Mouse (Mus musculus) frontal cortex, adult 2 months (tissue): ENCODE data around the gene Ell2. TPM values are rescaled to one million over a fixed set of nuclear protein-coding genes. Genes with fewer than 3 reads are reported as not detected.
"Not testable (repeated sequence)": the region's sequence is repeated elsewhere in the genome, so short reads cannot be mapped to it uniquely, and the experiment has no call there.

Experiments
- DNase-seq, 2 experiments: peaks; one replicate each; pipeline ENCODE4 v3.0.0; 2022; ENCODE audit warnings: low spot score in 1 of 2; ENCODE audit errors: extremely low spot score in 1 of 2
- polyA plus RNA-seq: library from polyadenylated mRNA; depleted of rRNA; stranded (reverse); fragments of >200 nt; gene quantifications from 2 replicates; pipeline ENCODE4 v1.2.3, GENCODE M21; 2012; rRNA removed

The Ell2 gene
- polyA plus RNA-seq = 14.6 and 16.4 TPM in 2 replicates

DNA sequence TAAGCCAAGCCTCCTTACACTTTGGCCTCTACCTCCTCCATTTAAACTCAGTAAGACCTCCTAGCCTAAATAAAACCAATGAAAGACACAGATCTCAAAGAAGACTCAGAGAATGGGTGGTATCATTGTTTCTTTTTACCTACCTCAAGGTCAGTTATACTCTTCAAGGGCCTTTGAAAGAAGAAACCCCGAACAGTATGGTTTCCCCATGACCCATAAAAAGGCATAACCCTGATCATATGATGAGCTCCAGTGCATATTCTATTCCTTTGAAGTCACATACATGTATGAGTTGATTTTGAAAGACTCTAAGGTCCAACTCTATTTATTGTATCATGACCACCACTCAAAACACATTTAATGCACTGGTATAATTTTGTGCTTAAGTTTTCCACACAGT lies at the start of gene Ell2:
TSS of gene Ell2 (plus strand) at position 301 of the 400 bp plus-strand sequence.
- no peak for DNase-seq

DNA sequence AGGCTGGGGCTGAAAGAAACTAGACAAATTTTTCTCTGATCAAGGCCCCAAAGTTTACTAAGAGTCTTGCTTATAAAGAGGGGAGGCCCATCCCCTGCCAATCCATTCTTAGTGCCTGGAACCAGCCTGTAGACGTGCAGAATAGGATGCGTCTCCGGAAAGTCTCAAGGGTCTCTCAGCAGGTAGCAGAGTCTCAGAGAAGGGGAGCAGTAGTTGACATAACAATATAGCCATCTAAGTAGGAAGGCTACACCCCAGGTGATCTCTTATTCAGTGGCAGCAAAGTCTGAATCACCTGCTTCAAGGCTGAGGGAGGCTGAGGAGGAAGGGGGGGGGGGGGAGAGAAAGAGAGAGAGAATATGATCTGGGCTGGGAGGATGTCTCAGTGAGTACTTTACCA lies 21.1 kb upstream of the Ell2 start:
- DNase-seq = no peak

DNA sequence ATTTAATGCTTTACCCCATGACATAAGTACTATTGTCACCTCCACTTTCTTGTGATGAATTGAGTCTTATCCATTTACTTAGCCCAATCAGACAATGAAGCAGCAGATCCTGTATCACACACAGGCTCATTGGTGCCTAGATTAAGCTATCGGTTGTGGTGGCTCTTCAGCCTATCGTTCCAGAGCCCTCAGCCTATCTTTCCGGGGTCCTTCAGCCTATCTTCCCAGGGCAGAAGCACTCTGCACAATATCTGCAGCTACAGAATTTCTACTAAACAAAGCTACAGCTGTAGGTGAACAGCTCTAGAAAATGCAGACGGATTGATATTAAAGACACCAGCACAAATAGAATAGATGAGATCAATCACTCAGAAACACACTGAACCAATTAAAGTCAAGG lies 19.6 kb upstream of the Ell2 start:
- no peak for DNase-seq

DNA sequence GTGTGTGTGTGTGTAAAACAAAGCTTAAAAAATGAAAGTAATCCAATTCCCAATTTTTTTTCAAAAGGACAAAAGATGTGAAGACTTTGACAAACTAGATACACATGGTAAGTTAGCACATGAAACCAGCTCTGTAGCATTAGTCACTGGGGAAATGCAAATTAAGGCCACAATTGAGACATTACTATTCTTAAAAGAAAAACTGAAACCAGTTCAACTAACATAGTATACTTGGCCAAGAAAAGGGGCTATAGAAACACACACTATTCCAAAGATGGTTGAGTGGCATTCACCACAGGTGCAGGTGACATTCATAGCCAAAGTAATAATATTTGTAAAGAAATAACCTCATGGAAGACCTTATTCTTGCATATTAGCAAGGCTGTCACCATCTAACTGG lies 14.9 kb upstream of the Ell2 start:
- no peak for DNase-seq

DNA sequence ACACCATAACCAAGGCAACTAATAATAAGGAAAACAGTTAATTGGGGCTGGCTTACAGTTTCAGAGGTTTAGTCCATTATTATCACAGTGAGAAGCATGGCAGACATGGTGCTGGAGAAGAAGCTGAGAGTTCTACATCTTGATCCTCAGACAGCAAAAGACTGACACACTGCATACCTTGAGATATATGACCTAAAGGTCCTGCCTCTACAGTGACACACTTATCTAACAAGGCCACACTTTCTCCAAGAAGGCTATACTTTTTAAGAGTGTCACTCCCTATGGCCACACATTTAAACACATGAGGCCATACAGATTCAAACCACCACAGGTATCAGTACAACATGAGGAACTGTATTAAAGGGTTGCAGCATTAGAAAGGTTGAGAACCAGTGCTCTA lies 13.5 kb upstream of the Ell2 start:
- no peak for DNase-seq

- no peak for DNase-seq
Measured at GRCm38 (mm10) chr13:75702814-75703213, 3.7 kb upstream of the Ell2 start.

DNA sequence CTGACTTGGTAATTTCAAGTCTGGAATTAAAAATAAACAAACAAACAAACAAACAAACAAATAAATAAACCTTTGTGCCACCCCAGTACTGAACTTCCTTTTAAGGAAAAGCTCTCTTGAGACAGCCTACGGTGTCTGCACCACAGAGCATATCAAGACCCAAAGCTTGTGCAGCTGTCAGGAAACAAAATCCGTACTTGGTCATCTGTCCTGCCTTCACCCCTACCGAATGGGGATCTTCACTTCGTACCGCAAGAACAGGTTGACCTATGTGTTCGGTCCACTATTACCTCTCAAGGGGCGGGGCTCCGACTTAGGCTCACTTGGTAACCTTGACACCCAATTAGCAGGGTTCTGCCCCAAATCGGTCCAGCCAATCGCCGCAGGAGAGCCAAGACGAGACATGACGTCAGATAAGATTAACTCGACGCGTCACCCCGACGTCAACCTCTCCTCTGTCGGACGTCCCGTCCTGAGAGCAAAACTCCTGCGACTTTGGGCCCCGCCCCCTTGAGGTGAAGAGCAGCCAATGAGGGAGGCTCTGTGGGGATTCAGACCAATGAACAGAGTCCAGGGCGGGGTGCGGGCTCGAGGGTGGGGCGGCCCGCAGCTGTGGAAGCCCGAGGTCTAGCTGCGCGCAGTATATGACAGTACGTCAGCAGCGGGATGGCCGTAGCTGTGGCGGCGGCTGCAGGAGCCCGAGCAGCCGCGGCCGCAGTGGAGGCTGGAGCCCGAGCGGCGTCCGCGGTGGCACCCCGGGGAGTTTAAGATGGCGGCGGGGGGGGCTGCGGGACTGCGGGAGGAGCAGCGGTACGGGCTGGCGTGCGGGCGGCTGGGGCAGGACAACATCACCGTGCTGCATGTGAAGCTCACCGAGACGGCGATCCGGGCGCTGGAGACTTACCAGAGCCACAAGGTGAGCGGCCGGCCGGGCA lies 592 bp downstream of the Ell2 start:
- DNase-seq = peak; percentile 86 to 88

DNA sequence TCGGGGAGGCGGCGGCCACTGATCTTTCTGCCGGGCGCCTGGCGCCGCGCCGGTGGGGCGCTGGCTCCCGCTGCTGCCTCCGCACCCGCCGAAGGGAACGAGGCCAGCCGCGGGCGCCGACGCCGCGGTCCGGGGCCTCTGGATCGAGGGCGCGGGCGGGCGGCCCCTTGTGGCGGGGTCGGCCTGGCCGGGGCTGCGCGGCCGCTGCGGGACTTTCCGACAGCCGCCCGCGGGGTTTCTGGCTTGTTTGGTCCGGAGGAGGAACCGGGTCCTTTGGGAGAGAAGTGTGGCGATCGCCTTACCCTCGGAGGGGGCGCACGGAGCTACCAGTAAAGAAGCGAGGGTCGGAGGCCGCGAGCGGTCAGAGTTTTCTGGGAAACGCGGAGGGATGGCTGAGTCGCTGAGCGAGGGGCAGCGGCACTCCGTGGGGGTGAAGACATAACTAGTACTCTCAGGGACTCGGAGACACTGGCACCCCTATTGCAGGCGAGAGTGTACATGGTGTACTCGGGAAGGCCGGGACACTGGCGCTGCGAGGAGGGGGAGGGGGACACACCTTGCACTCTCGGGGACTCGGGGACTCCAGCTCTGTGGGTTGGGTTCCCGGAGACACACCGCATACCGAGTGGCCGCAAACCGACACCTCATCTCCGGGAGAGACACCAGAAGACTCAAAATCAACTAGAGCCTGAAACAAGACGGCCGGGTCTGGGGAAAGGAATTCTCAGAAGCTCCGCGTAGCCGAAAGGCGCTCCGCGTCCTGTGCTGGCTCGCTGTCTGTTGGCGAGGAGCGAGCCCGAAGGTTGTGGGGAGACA lies 1.5 kb downstream of the Ell2 start:
- DNase-seq = peak in 1 of 2 experiments; percentile 44

GRCm38 (mm10) chr13:75708637-75709002 lies 2.1 kb downstream of the Ell2 start:
- no peak for DNase-seq

DNA sequence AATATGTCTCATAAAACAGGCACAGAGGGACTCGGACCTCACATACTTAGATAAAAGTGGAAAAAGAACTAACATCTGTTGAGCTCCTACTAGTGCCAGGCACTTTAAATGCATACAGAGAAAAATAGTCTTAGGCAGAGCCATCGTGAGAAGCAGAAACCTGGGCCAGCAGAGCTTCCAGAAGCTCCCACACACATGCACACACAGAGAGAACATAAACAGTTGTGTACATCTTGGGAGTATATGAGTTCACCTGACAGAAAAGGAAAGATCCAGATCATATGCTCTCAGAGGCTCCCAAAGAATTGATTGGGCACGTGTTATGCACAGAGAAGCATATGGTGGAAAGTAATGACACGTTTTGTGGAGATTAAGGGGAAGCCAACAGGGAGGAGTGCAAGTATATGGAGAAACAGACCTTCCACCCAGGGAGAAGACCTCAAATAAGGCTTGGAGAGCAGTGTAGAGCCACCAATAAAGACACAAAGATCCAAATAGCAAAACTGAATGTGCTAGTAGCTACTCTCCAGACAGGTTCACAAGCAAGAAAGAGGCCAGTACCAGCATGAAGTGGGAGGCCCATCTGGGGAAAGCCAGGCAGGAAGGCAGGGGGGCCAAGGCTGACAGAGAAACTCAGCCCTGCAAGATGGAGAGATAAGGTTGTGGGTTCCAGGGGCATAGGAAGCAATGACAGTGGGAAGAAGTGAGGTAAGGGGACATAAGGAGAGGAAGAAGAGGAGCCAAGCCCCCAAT lies 2.6 kb downstream of the Ell2 start:
- DNase-seq = peak; percentile 23 to 37

DNA sequence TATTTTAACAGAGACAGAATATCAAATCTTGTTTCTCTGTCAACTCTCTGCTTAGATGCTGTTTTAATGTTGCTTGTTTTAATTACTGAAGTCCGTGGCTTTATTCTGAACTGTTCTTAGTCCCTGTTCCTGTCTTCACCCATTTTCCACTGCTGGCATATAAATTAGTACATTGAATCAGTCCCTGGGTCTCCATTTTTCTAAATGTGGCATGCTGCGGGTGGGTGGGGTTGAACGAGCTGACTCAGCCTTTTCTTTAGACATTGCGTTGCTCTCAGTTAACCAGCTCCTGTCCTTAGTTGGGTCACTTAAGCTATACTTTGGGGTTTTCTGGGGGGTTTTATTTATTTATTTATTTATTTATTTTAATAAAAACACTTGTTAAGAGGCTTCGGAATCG lies 3.6 kb downstream of the Ell2 start:
- peak in 1 of 2 experiments; percentile 51 for DNase-seq

- DNase-seq = not testable (repeated sequence)
Measured at GRCm38 (mm10) chr13:75711517-75711916, 5.0 kb downstream of the Ell2 start.

DNA sequence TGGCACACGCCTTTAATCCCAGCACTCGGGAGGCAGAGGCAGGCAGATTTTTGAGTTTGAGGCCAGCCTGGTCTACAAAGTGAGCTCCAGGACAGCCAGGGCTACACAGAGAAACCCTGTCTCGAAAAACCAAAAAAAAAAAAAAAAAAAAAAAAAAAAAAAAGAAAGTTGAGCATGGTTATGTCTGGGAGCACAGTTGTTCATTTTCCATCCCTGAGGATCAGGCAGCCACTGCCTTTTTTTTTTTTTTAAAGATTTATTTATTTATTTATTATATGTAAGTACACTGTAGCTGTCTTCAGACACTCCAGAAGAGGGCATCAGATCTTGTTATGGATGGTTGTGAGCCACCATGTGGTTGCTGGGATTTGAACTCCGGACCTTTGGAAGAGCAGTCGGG lies 6.0 kb downstream of the Ell2 start:
- not testable (repeated sequence) for DNase-seq

DNA sequence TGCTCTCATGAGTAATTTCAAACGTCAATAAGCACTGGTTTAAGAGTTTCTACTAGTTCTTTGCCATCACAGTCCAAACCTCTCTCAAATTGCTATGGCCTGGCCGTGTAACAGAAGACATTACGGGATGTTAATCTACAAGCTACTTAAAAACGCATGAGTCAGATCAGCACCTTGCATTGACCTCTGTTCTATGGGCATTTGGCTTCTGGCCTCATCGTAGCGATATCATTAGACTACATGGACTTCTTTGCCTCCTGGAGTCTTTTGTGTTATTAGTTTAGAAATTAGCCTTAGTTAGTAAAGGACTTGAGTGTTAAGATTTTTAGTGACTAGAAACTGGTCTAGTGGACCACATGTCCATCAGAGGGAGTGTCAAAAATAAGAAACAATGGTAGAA lies 7.8 kb downstream of the Ell2 start:
- DNase-seq = no peak

- no peak for DNase-seq
Measured at GRCm38 (mm10) chr13:75717638-75718302, 11.2 kb downstream of the Ell2 start.

DNA sequence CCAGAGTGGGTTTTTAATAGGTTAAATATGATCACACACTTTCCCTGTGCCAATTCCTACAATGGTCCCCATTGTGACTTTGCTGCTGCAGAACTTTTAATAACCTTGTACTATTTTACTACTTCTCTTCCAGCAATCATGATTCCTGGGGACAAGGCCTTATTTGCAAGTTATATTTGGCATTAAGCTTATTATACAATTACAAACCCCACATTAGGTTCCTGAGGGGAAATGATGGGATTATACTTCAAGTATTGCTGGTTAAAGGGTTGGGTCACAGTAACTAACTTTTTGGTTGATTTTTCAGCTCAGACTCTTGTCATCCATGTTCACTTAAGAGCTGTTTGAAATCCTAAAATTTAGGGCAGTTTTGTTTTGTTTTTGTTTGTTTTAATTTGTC lies 11.8 kb downstream of the Ell2 start:
- no peak for DNase-seq

- DNase-seq = no peak
Measured at GRCm38 (mm10) chr13:75719645-75720044, 13.1 kb downstream of the Ell2 start.

- DNase-seq = no peak
Measured at GRCm38 (mm10) chr13:75726569-75727373, 20.2 kb downstream of the Ell2 start.

DNA sequence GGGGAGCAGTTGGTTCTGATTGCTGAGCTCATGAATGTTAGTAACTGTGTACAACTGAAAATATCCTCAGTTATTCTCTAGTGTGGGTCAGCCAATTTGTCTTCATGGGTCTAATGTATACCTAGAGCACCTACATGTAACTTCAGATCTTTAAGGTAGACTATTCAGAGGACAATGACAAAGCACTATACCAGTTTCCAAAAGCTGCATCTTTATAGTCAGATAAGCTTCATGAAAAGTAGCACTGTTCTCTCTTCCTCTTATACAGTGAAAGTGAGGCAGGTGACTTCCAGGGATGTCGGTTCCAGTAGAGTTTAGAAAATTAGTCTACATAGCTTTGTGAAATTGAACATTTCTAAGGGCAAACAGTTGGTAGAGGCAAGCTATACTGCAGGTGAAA lies 21.4 kb downstream of the Ell2 start:
- no peak for DNase-seq

DNA sequence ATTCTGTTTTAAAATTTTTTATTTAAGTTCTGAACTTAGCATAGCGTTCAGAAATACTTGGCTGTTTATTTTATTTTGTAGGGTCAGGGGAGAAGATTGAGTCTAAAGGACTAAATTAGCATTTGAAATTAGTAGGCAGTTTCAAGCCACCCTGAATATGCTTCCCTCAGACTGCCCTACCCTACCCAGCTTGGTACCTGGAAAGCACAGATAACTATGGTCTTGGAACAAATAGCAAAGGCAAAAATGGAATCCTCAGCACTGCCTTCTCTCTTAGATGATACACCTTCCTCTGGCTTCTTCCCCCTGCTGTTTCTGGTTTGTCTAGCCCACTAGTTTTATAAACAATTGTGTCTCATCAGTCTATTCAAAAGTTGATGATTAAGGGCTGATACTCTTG lies 23.3 kb downstream of the Ell2 start:
- no peak for DNase-seq
